Mouse (Mus musculus) right cerebral cortex, postnatal 10 days (tissue): ENCODE data around the gene Stxbp1.

Experiments
- DNase-seq, 2 experiments: peaks; one replicate each; pipeline ENCODE4 v3.0.0; 2021; ENCODE audit warnings: low spot score in 2 of 2

Gene Stxbp1

GRCm38 (mm10) chr2:32757056-32757845, 89.8 kb downstream of the Stxbp1 start, which contains the start of gene Tor2a:
Tor2a (plus strand) TSS chr2:32757234.
- DNase-seq: peak; percentile 98

- DNase-seq: no peak
Measured at GRCm38 (mm10) chr2:32756674-32757055, 90.4 kb downstream of the Stxbp1 start.

- no peak for DNase-seq
Measured at GRCm38 (mm10) chr2:32752181-32752580, 94.9 kb downstream of the Stxbp1 start.

DNA sequence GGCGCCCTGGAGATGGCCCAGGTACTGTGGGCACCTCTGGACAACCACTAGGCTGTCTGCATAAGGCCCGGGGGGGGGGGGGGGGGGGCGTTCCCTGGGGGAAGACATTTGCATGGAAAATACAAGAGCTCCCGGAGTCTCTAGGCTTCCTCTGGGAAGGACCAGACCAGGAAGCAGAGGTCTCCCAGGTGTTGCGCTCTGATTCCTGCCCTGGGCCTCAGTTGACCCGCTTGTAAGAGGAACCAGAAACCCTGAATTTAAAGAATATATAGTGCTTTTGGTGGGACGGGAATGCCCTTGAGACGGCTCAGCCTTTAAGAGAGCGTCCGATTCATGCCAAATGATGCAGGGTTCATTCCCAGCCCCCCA, 95.4 kb downstream of the Stxbp1 start:
- no peak for DNase-seq

GRCm38 (mm10) chr2:32750887-32751664, 96.0 kb downstream of the Stxbp1 start:
- no peak for DNase-seq

DNA sequence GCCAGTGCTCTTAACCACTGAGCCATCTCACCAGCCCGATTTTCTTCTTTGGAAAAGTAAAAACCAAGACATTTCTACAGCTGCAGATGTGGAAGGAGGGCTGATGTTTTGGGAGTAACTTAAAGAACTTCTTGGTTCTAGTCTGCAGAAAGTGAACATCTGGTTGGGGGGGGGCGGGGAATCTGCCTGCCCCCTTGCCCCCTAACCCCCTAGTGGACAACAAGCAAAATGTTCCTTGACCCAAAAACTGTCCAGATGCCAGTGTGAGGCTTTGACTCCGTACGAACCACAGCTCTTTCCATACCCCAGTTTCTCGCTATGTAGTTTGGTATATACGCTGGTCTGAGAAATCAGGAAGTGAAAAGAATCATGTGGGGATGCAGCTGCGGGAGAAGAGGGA, 96.8 kb downstream of the Stxbp1 start:
- DNase-seq: no peak

GRCm38 (mm10) chr2:32749082-32749481, 98.0 kb downstream of the Stxbp1 start:
- no peak for DNase-seq

DNA sequence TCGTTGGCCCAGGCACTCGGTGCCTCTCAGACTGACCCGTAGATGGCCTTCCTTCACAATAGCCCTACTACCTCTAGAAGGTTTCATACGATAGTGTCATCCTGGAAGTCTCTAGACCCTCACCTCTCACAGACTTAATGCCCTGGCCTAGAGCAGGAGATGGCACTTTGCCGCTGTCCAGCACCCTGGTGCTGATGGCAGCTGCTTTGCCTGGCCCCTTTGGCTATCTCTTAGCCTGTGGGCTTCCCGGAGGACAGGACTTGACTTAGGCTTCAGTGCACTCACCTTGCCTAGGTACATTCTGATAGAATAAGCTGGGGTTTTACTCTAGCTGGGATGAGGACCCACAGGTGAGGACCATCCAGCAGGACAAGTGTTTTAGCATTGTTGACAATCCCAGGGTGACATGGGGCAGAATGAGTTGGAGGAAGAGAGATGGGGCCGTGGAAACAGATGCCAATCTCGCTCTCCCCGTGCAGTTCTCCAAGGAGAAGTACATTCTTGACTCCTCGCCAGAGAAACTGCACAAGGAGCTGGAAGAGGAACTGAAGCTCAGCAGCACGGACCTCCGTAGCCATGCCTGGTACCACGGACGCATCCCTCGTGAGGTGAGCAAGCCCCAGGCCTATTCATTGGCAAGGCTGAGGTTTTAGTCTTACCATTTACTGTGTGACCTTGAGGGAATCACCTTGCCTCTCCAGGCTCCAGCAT, 102.6 kb downstream of the Stxbp1 start:
- no peak for DNase-seq

- peak; percentile 92 to 94 for DNase-seq
Measured at GRCm38 (mm10) chr2:32742173-32742531, 104.9 kb downstream of the Stxbp1 start.

GRCm38 (mm10) chr2:32741273-32742172, 105.5 kb downstream of the Stxbp1 start:
- peak; percentile 78 to 80 for DNase-seq

GRCm38 (mm10) chr2:32740916-32741272, 106.2 kb downstream of the Stxbp1 start, which contains the start of gene 6330409D20Rik:
6330409D20Rik (minus strand) TSS chr2:32741016.
- DNase-seq: no peak

DNA sequence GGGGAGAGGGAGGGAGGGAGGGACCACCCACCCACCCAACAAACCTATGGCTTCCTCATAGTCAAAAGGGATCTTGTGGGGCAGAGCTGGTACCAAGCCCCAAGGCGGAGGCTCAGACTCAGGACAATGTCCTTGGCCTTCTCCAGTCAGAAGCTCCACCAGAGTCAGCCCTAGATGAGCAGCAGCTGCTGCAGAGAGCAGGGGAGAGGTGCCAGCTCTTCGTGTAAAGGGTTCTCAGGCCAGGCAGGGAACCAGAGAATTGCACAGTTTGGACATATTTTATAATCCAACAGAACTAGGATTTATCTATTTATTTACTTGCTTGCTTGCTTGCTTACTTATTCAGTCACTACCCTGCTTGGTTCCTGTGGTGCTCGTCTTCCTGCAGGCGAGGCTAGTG, 107.7 kb downstream of the Stxbp1 start:
- no peak for DNase-seq
